Mouse (Mus musculus) ES-Bruce4 (cell line): ENCODE measurements around the gene Pla2g4f.

Source experiments
- CTCF ChIP-seq: IDR thresholded peaks from one replicate; pipeline ENCODE4 v1.8.1; 2011; ENCODE audit warnings: low read depth, low read length
- POLR2A ChIP-seq: IDR thresholded peaks from one replicate; pipeline ENCODE4 v1.8.1; 2011; ENCODE audit warnings: low read length; ENCODE audit not compliant: insufficient read depth

DNA sequence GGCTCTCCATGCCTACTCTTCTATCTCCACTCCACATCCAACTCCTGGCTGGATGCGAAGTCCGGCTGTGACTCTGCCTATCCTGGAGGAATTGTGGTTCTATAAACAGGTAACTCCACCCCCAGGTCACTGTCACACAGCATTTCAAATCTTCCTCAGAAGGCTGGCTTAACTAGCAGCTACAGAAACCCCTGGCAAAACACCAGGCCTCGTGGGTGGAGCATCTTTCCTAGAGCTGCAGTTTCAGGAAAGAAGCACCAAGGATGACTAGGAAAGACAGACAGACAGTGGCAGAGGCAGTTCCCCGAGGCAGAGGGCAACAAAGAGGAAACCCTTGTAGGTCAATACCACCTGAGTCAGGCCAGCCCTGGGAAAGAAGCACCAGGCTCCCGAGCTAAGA lies 25.0 kb downstream of the Pla2g4f start, which contains the start of gene Pla2g4d:
- TF ChIP-seq POLR2A (no peak), CTCF (no peak)
